Mouse (Mus musculus) liver, embryonic 13.5 days (tissue): ENCODE results near the gene Gale. TPM values are rescaled to one million over a fixed set of nuclear protein-coding genes. Genes with fewer than 3 reads are reported as not detected.
A peak's percentile ranks its signal among the peaks of the same experiment; 100 is the strongest.
"Not testable (repeated sequence)": the region's sequence is repeated elsewhere in the genome, so short reads cannot be mapped to it uniquely, and the experiment has no call there.

Experiments
- ATAC-seq: fragments of 200-750 bp; cut with Nextera tagmentation; 2 replicates; pipeline ENCODE4 v1.8.0; 2017; ENCODE audit warnings: low read depth, mild to moderate bottlenecking, moderate number of reproducible peaks, moderate library complexity
- DNase-seq: peaks from one replicate; pipeline ENCODE4 v3.0.0; 2022
- H3K27ac ChIP-seq: fragments of 300-500 bp; sonication (generic); 2 replicates; pipeline ENCODE4 v1.5.1; 2015; ENCODE audit warnings: moderate library complexity, mild to moderate bottlenecking, inconsistent platforms
- H3K27me3 ChIP-seq: fragments of 300-500 bp; sonication (generic); 2 replicates; pipeline ENCODE4 v1.6.1; 2015; ENCODE audit warnings: mild to moderate bottlenecking, inconsistent platforms
- H3K36me3 ChIP-seq: fragments of 300-500 bp; sonication (generic); 2 replicates; pipeline ENCODE4 v1.6.1; 2015; ENCODE audit warnings: mild to moderate bottlenecking, inconsistent platforms
- H3K4me1 ChIP-seq: fragments of 300-500 bp; sonication (generic); replicated peaks from 2 replicates; pipeline ENCODE4 v1.6.1; 2015; ENCODE audit warnings: inconsistent platforms
- H3K4me2 ChIP-seq: fragments of 300-500 bp; sonication (generic); 2 replicates; pipeline ENCODE4 v1.6.1; 2015; ENCODE audit warnings: inconsistent platforms, mild to moderate bottlenecking, moderate library complexity
- H3K4me3 ChIP-seq: fragments of 300-500 bp; sonication (generic); replicated peaks from 2 replicates; pipeline ENCODE4 v1.5.1; 2015; ENCODE audit warnings: mild to moderate bottlenecking, inconsistent platforms
- H3K9ac ChIP-seq: fragments of 300-500 bp; sonication (generic); 2 replicates; pipeline ENCODE4 v1.6.1; 2015; ENCODE audit warnings: mild to moderate bottlenecking, inconsistent platforms
- H3K9me3 ChIP-seq: fragments of 300-500 bp; sonication (generic); replicated peaks from 2 replicates; pipeline ENCODE4 v1.6.1; 2016; ENCODE audit warnings: inconsistent platforms
- WGBS: fragments of 180-500 bp; shearing (Covaris S2); methylation state at CpG from one replicate; pipeline ENCODE4 v1.1.7; 2015; ENCODE audit not compliant: insufficient replicate concordance; 5-methylcytosine and 5-hydroxymethylcytosine counted together
- polyA plus RNA-seq: library from polyadenylated mRNA; unstranded; fragments of >200 nt; fragmentation: Nextera tagmentation; extraction: Ambion mirVana; gene quantifications from 2 replicates; pipeline ENCODE4 v1.2.1, GENCODE M21; 2015

Gene Gale
- polyA plus RNA-seq, 1 experiment from 2014 or later = 35.6 TPM

GRCm38 (mm10) chr4:135928376-135928775 is 35.2 kb upstream of the Gale start:
- H3K4me1 ChIP-seq = peaks cover 22% of the 10 kb centered on the region
- no peak overlapping the region for H3K4me3 ChIP-seq
- no peaks in the 10 kb centered on the region for H3K9me3 ChIP-seq
- H3K27me3 ChIP-seq = no peaks in the 10 kb centered on the region
- no peak overlapping the region for H3K27ac ChIP-seq
- DNase-seq (no peak), ATAC-seq (no peak)
- 91% methylated on average over 9 of the region's 9 CpGs for WGBS
- H3K4me2 ChIP-seq = no peak overlapping the region
- peaks cover 38% of the 10 kb centered on the region for H3K36me3 ChIP-seq
- no peak overlapping the region for H3K9ac ChIP-seq

DNA sequence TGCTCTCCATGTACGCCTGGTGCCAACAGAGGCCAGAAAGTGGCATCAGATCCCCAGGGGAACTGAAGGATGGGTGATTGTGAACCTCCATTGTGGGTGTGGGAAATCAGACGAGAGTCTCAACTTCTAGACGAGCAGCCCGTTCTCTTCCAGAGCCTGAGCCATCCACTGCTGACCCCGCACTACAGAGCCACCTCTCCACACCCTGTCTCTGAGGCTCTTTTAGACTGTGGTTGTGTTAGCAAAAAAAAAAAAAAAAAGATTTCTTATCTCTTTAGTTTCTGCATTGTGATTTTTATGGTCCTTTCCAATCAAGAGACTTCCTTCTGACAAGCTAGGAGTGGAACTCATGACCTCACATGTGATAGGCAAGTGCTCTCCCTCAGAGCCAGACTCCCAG is 34.1 kb upstream of the Gale start:
- no peak overlapping the region for H3K27ac ChIP-seq
- WGBS = 75% methylated on average over 5 of the region's 5 CpGs

GRCm38 (mm10) chr4:135929828-135930227 is 33.7 kb upstream of the Gale start:
- DNase-seq (no peak), ATAC-seq (no peak)
- Histone ChIP-seq H3K4me2 (no peak overlapping the region), H3K4me3 (no peak overlapping the region), H3K36me3 (peaks cover 43% of the 10 kb centered on the region), H3K27me3 (no peaks in the 10 kb centered on the region), H3K4me1 (peaks cover 36% of the 10 kb centered on the region), H3K9ac (no peak overlapping the region), H3K27ac (no peak overlapping the region), H3K9me3 (no peaks in the 10 kb centered on the region)
- WGBS = 80% methylated on average over 9 of the region's 9 CpGs

More for the DNA sequence above, 34.1 kb upstream of the Gale start:
- H3K4me2 ChIP-seq = no peak overlapping the region
- no peak for DNase-seq
- no peaks in the 10 kb centered on the region for H3K9me3 ChIP-seq
- ATAC-seq = no peak
- H3K27me3 ChIP-seq = no peaks in the 10 kb centered on the region
- H3K9ac ChIP-seq = no peak overlapping the region
- peaks cover 32% of the 10 kb centered on the region for H3K4me1 ChIP-seq
- H3K4me3 ChIP-seq = no peak overlapping the region
- peaks cover 41% of the 10 kb centered on the region for H3K36me3 ChIP-seq

GRCm38 (mm10) chr4:135930239-135930638 is 33.3 kb upstream of the Gale start:
- Histone ChIP-seq H3K27ac (no peak overlapping the region), H3K9ac (no peak overlapping the region), H3K4me2 (no peak overlapping the region), H3K4me3 (no peak overlapping the region), H3K4me1 (peaks cover 40% of the 10 kb centered on the region), H3K36me3 (peaks cover 43% of the 10 kb centered on the region), H3K9me3 (no peaks in the 10 kb centered on the region), H3K27me3 (no peaks in the 10 kb centered on the region)
- DNase-seq = no peak
- 85% methylated on average over 8 of the region's 8 CpGs for whole genome bisulfite sequencing
- no peak for ATAC-seq

DNA sequence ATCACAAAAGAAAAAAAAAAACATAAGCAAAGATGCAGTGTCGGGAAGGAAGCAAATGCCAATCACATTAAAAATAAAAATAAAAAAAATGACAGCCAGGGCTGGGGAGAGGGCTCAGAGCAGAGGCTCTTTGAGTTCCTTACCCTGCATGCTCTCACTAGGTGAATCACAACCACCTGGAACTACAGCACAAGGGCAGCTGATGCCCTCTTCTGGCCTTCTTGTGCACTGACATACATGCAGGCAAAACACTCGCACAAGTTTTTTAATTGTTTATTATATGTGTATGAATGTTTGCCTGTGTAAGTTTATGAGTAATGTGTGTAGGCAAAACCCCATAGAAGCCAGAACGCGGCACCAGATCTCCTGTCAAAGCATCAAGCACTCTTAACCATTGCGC is 31.7 kb upstream of the Gale start:
- 60% methylated on average over 5 of the region's 5 CpGs for WGBS
- Histone ChIP-seq H3K4me1 (peaks cover 41% of the 10 kb centered on the region), H3K27me3 (no peaks in the 10 kb centered on the region), H3K9ac (no peak overlapping the region), H3K27ac (no peak overlapping the region), H3K9me3 (no peaks in the 10 kb centered on the region), H3K4me3 (no peak overlapping the region), H3K36me3 (peaks cover 36% of the 10 kb centered on the region), H3K4me2 (no peak overlapping the region)
- ATAC-seq = no peak
- no peak for DNase-seq

- H3K9me3 ChIP-seq = no peaks in the 10 kb centered on the region
- H3K36me3 ChIP-seq = peaks cover 46% of the 10 kb centered on the region
- peak; percentile 58 for ATAC-seq
- peaks cover 63% of the 10 kb centered on the region for H3K4me1 ChIP-seq
- no peak overlapping the region for H3K4me3 ChIP-seq
- H3K27me3 ChIP-seq = no peaks in the 10 kb centered on the region
- H3K27ac ChIP-seq = peak overlapping the region; percentile 83
- 15% methylated on average over 12 of the region's 12 CpGs for WGBS
- H3K4me2 ChIP-seq = peak overlapping the region; percentile 33
- DNase-seq = no peak
- peak overlapping the region; percentile 44; the same call in 1 of the 2 replicates for H3K9ac ChIP-seq
These were observed 28.6 kb upstream of the Gale start for GRCm38 (mm10) chr4:135934708-135935500.

GRCm38 (mm10) chr4:135935502-135935901 is 28.0 kb upstream of the Gale start:
- H3K9me3 ChIP-seq = no peaks in the 10 kb centered on the region
- peak overlapping the region; percentile 33 for H3K4me2 ChIP-seq
- peaks cover 63% of the 10 kb centered on the region for H3K4me1 ChIP-seq
- DNase-seq = no peak
- 40% methylated on average over 5 of the region's 5 CpGs for WGBS
- peak overlapping the region; percentile 44; the same call in 1 of the 2 replicates for H3K9ac ChIP-seq
- H3K27ac ChIP-seq = peak overlapping the region; percentile 83
- H3K36me3 ChIP-seq = peaks cover 45% of the 10 kb centered on the region
- no peak for ATAC-seq
- H3K4me3 ChIP-seq = no peak overlapping the region
- H3K27me3 ChIP-seq = no peaks in the 10 kb centered on the region

DNA sequence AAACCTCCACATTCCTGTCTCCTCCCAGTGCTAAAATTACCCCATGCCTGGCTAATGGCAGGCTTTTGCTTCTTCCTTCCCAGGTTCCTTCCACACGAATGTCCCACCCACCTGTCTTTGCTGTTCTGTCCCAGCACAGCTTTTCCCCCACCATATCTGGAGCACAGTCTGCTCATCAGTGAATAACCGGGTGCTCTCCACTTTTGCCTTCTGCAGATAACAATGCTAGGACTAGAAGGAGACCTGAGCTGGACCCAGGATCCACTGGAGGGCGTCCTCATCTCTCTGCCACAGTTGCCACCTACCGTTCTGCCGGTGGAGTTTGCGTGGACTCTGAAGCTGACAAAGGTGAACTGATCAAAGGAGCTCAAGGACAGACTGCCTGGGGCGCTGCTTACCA is 24.7 kb upstream of the Gale start:
- H3K27ac ChIP-seq = peak overlapping the region; percentile 39
- no peaks in the 10 kb centered on the region for H3K27me3 ChIP-seq
- H3K4me1 ChIP-seq = peaks cover 63% of the 10 kb centered on the region
- ATAC-seq (peak; percentile 66), DNase-seq (no peak)
- 44% methylated on average over 7 of the region's 7 CpGs for WGBS
- H3K4me3 ChIP-seq = no peak overlapping the region
- no peak overlapping the region for H3K4me2 ChIP-seq
- peaks cover 27% of the 10 kb centered on the region for H3K36me3 ChIP-seq
- H3K9me3 ChIP-seq = no peaks in the 10 kb centered on the region
- H3K9ac ChIP-seq = no peak overlapping the region

DNA sequence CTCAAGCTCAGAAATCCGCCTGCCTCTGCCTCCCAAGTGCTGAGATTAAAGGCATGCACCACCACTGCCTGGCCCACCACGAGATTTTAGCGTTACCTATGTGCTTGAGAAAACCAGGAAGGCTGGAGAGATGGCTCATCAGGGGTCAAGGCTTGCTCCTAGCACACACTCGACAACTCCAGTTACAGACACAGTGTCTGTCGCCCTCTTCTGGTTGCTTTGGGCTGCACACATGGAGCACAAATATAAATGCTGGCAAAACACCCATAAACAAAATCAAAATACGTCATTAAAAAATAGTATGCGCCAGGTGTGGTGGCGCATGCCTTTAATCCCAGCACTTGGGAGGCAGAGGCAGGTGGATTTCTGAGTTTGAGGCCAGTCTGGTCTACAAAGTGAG is 22.5 kb upstream of the Gale start:
- H3K36me3 ChIP-seq = peaks cover 20% of the 10 kb centered on the region
- H3K9ac ChIP-seq, H3K4me2 ChIP-seq, DNase-seq, H3K9me3 ChIP-seq, H3K27me3 ChIP-seq, H3K27ac ChIP-seq, H3K4me3 ChIP-seq, ATAC-seq: not testable (repeated sequence)
- WGBS = 76% methylated on average over 8 of the region's 8 CpGs
- H3K4me1 ChIP-seq = peaks cover 49% of the 10 kb centered on the region

- Histone ChIP-seq H3K27ac (no peak overlapping the region), H3K4me1 (peaks cover 42% of the 10 kb centered on the region), H3K4me2 (no peak overlapping the region), H3K9ac (no peak overlapping the region), H3K27me3 (no peaks in the 10 kb centered on the region), H3K4me3 (no peak overlapping the region), H3K36me3 (peaks cover 20% of the 10 kb centered on the region), H3K9me3 (no peaks in the 10 kb centered on the region)
- DNase-seq (no peak), ATAC-seq (no peak)
- 55% methylated on average over 6 of the region's 6 CpGs for WGBS
These were observed 21.3 kb upstream of the Gale start for GRCm38 (mm10) chr4:135942193-135942592.

GRCm38 (mm10) chr4:135943389-135943788 is 20.1 kb upstream of the Gale start:
- H3K27ac ChIP-seq = no peak overlapping the region
- ATAC-seq = no peak

DNA sequence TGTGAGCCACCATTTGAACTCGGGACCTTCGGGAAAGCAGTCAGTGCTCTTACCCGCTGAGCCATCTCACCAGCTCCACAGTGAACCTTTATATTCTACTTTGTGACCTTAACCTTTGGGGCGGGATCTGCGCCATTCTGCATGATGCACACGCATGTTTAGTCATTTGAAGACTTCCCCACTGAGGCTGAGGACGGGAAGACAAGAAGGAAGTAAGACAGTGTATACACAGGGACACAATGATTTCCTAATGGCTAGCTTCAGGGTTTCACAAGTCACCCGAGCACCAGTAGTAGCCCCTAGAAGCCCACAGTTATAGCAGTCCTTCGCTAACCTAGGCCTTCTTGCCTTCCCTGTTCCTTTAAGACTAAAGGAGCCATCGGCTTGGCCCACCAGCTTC is 17.8 kb upstream of the Gale start:
- ATAC-seq = peak; percentile 6; the same call in 1 of the 2 replicates
- Histone ChIP-seq H3K4me1 (peaks cover 48% of the 10 kb centered on the region), H3K4me2 (peak overlapping the region; percentile 89)

More at GRCm38 (mm10) chr4:135943389-135943788, 20.1 kb upstream of the Gale start:
- Histone ChIP-seq H3K4me2 (no peak overlapping the region), H3K4me3 (no peak overlapping the region), H3K9ac (no peak overlapping the region), H3K9me3 (no peaks in the 10 kb centered on the region), H3K36me3 (peaks cover 20% of the 10 kb centered on the region), H3K4me1 (peaks cover 42% of the 10 kb centered on the region), H3K27me3 (no peaks in the 10 kb centered on the region)
- DNase-seq = no peak
- WGBS = 37% methylated on average over 4 of the region's 4 CpGs

More for the DNA sequence above, 17.8 kb upstream of the Gale start:
- peak overlapping the region; percentile 77 for H3K27ac ChIP-seq
- no peaks in the 10 kb centered on the region for H3K27me3 ChIP-seq
- WGBS = 64% methylated on average over 10 of the region's 10 CpGs
- peak overlapping the region; percentile 90 for H3K4me3 ChIP-seq
- no peaks in the 10 kb centered on the region for H3K9me3 ChIP-seq
- DNase-seq = no peak
- peaks cover 10% of the 10 kb centered on the region for H3K36me3 ChIP-seq
- peak overlapping the region; percentile 43; the same call in 1 of the 2 replicates for H3K9ac ChIP-seq
